Mouse (Mus musculus): ENCODE data around the gene Ssu72.
"Not testable (repeated sequence)": the region's sequence is repeated elsewhere in the genome, so short reads cannot be mapped to it uniquely, and the experiment has no call there.

Ssu72 gene

GRCm38 (mm10) chr4:155700425-155700824 is 4.2 kb upstream of the Ssu72 start:
- DNase-seq (ENCODE audit: low spot score in 2 of 2): no peak

DNA sequence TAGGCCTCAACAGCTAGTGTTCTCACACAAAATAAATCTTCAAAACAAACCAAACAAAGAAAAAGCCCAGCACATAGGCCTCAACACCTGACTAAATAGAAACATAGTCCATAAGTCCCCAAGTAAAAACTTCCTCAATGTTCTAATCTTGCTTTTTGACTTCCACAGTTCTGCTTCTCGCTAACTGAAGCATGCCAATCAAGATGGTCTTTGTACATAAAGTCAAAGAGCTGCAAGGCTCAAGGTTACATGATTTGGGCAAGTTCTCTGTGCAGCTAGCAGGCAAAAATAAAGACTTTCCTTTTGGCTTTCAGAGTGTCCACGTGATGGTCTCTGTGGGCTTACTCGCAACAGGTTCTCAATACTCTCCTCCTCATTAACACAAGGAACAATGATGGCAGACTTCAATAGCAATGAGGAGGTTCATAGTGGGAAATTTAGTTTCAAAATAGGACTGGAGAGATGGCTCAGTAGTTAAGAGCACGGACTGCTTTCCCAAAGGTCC is 1.1 kb upstream of the Ssu72 start:
- DNase-seq (ENCODE audit: low spot score in 2 of 2): no peak

GRCm38 (mm10) chr4:155705592-155705929 is 961 bp downstream of the Ssu72 start:
- DNase-seq (ENCODE audit: low spot score in 2 of 2): no peak

DNA sequence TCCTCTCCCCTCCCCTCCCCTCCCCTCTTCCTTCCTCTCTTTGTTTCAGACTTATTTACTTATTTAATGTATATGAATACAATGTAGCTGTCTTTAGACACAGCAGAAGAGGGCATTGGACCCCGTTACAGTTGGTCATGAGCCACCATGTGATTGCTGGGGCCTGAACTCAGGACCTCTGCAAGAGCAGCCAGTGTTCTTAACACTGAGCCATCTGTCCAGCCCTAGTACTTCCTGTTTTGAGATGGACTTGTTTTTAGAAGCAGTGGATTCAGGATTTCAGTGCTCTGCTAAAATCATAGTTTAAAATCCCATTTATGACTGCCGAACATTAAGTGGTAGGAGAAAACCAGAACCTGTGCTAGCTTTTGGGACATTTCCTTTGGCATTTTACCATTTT is 4.0 kb downstream of the Ssu72 start:
- DNase-seq (ENCODE audit: low spot score in 2 of 2): no peak

DNA sequence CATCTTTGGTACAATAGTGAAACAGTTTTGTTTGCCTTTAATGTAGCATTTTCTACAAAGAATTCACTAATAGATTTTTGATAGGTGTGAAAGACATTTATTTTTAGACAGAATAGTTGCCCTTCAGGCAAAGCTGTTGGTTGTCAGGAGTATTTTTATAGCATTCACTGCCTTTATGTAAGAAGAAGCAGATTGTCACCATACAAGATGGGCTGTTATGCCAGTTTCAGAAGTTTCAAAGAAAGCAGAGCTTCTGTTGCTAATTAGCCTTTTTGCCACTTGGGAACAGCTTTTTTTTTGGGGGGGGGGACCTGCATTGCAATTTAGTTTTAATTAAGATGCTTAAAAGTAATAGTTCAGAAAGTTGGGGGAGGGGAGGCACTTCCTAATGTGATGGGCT is 4.4 kb downstream of the Ssu72 start:
- no peak for DNase-seq (ENCODE audit: low spot score in 2 of 2)

- no peak for DNase-seq (ENCODE audit: low spot score in 2 of 2)
These were observed 6.1 kb downstream of the Ssu72 start for GRCm38 (mm10) chr4:155710521-155711252.

GRCm38 (mm10) chr4:155721668-155722083 is 17.1 kb downstream of the Ssu72 start:
- no peak for DNase-seq (ENCODE audit: low spot score in 2 of 2)

- no peak for DNase-seq (ENCODE audit: low spot score in 2 of 2)
These were observed 23.4 kb downstream of the Ssu72 start for GRCm38 (mm10) chr4:155727993-155728392.

DNA sequence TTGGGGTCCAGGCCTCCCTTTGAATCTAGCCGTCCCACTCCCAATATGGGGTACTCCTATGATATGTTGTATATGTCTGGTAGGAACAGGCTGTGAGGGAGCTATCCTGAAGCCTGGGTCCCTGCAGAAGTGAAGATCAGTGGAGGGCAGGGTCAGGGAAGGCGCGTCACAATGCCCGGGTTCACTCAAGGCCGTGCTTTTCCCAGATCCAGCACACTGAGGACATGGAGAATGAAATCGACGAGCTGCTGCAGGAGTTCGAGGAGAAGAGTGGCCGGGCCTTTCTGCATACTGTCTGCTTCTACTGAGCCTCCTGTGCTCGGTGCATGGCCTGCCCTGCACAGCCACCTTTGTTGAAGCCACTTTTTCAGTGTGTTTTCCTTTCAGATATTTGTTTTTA is 28.7 kb downstream of the Ssu72 start:
- DNase-seq (ENCODE audit: low spot score in 2 of 2): no peak

DNA sequence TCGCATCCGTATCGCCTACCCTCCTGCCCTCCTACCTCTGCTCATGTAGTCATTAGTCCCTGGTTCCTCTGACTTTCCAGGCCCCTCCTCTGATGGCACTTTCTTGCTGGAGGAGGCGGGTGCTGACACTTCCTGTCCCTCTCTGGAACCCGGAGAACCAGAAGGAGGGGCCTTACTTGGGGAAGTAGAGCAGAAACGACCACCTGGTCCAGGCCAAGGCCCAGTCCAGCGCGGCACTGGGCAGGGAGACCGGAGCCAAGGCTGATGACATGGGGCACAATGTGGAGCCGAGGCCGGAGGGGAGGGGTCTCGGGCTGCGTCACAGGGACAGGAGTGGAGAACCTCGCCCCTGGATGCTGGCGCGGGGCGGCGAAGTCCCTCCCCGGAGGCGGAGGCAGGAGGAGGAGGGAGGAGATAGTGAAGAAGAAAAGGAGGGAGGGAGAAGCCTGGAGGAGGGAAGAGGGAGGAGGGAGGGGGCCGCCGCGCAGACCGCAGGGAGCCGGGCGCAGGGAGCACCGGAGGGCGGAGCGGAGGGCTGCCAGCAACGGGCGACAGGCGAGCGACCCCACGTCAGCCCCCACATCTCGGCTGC is 29.8 kb downstream of the Ssu72 start, which contains the start of gene Tmem240:
Gene Tmem240 (plus strand): TSS at position 451 of the 592 bp plus-strand sequence.
- peak; percentile 77 to 89 for DNase-seq (ENCODE audit: low spot score in 2 of 2)

GRCm38 (mm10) chr4:155734951-155735702 is 30.5 kb downstream of the Ssu72 start:
- DNase-seq (ENCODE audit: low spot score in 2 of 2): peak in 1 of 2 experiments; percentile 41

DNA sequence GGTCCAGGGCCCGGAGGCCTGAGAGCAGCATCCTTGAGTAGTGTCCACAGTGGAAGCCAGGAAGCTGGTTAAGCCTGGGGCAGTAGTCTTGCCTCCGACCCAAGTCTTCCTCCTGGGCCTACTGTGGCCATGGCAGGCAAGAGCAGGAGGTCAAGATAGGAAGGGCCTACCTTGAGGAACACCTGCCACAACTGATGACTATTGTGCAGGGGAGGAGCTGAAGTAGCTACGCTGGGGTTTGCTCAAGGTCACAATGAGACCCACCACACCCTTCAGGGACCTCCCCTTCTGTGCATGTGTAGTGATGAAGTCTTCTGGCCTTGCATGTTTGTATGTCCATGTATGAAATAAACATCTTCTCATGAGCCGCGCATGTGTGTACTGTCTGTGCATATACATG is 31.2 kb downstream of the Ssu72 start:
- no peak for DNase-seq (ENCODE audit: low spot score in 2 of 2)

- no peak for DNase-seq (ENCODE audit: low spot score in 2 of 2)
These were observed 31.8 kb downstream of the Ssu72 start for GRCm38 (mm10) chr4:155736421-155736820.

- DNase-seq (ENCODE audit: low spot score in 2 of 2): no peak
These were observed 33.7 kb downstream of the Ssu72 start for GRCm38 (mm10) chr4:155738262-155738661.

DNA sequence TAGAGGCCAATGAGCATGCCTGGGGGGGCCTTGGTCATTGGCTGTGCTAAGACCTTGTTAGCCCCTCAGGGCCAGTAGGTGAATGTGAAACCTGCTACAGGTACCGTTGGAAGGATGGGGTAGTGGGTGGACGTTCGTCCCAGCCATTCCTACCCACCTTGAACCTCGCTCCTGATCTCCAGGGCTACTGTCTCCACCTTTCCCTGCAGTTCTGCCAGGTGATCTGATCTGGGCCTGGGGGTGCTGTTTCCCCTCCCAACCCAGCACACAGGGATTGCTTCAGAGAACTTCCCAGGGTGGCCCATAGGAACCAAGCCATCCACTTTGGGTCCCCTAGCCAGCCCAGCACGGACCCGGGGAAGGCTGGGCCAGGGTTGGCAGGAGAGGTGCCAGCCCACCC is 34.6 kb downstream of the Ssu72 start:
- DNase-seq (ENCODE audit: low spot score in 2 of 2): no peak

DNA sequence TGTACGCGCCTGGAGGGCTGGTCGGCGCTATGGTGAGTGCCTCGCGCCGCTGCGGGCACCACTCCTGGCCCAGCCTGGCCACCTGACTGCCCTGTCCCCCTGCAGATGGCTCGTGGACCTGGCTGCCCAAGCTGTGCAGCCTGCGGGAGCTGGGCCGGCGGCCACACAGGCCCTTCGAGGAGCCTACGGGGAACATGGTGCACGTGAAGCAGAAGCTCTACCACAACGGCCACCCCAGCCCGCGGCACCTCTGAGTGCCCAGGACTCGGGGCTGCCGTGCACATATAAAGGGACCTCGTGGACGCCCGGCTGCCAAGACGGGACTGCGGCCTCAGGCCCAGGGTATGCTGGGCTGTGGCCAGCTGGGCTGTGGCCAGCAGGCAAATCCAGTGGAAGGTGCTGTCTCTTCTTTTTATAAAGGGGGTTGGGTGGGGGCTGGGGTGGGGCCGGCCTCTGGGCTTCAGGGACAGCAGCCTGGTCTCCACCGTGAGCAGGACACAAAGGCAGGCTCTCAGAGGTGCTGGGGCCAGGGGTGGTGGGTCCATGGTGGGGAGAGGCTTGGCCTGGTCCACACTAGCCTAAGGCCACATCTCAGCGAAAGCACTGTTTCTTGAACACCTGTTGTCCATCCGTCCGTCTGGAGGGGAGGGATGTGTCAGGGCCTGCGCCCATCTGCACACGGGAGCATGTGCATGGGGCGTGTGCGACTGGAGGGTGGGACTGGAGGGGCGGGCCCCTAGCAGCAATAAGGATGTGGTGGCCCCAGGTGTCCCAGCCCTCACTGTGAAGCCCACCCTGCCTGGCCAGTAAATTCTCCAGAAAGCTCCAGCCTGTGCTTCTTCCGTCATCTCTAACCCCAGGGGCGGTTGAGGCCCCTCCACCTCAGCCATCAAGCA is 35.4 kb downstream of the Ssu72 start:
- no peak for DNase-seq (ENCODE audit: low spot score in 2 of 2)

DNA sequence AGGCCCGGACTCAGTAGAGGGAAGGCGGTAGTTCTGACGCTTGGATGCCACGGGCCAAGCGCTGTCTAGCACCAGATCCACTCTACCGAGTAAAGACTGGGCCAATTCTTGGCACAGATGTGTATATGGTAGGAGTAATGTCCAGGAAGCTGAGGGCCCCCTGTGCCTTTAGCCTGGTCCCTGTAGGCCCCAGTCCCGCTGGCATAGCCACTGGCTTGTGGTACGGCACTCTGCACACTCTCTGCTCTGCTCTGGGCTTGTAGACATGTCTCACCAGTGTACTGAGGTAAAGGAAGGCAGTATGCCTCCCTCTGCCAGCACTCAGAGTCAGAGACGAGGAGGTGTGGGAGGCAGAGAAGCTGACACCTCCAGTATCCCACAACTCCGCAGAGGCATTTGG is 36.1 kb downstream of the Ssu72 start:
- not testable (repeated sequence) for DNase-seq (ENCODE audit: low spot score in 2 of 2)

GRCm38 (mm10) chr4:155742684-155743083 is 38.1 kb downstream of the Ssu72 start:
- no peak for DNase-seq (ENCODE audit: low spot score in 2 of 2)

GRCm38 (mm10) chr4:155744474-155744873 is 39.9 kb downstream of the Ssu72 start:
- DNase-seq (ENCODE audit: low spot score in 2 of 2): no peak

GRCm38 (mm10) chr4:155745136-155745535 is 40.5 kb downstream of the Ssu72 start:
- no peak for DNase-seq (ENCODE audit: low spot score in 2 of 2)

DNA sequence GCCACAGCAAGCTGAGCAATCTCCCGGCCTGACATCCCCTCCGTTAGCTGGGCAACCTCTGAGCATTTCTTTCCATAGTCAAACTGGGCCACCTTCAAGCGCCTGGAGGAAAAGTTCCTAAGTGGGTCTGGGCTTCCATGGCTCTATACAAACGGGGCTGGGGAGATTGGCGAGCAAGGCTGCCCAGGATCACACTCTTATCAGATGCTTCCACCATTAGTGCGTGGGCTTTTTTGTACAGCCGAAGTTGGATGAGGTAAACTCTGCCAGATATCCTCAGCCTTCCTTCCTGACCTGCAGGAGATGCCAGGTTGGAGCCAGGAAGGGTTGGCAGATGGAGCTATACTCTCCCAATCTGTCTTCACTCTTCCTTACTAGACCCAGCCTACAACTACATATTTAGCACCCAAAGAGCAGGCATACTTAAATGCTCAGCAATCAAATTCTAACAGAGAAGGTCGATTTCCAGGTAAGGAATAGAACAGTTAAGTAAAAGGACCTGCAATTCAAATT is 41.5 kb downstream of the Ssu72 start:
- no peak for DNase-seq (ENCODE audit: low spot score in 2 of 2)

Measured in urinary bladder, adult 18-20 months (tissue).